Mouse (Mus musculus) inflammation-experienced regulatory T-cells, adult 6 months (primary cell): Measurements from ENCODE around the gene Mocs2. TPM values are rescaled to one million over a fixed set of nuclear protein-coding genes. Genes with fewer than 3 reads are reported as not detected.

Experiments used
- ATAC-seq: one replicate; pipeline ENCODE4 v1.8.0; 2017
- polyA plus RNA-seq, 3 experiments: library from polyadenylated mRNA; unstranded; fragments of 100-300 nt; shearing (Covaris generic); gene quantifications; one replicate each; pipeline ENCODE4 v1.2.1; 2017

The Mocs2 gene
- polyA plus RNA-seq: 10 to 100 TPM; 44.0 to 53.5 (median 46.1) TPM

- peak; percentile 97 for ATAC-seq
These were observed at the start of gene Mocs2 for GRCm38 (mm10) chr13:114817751-114818360. Gene Mocs2 (plus strand): TSS chr13:114818236.

- no peak for ATAC-seq
These were observed 26.5 kb upstream of the Mocs2 start for GRCm38 (mm10) chr13:114791511-114791910.

DNA sequence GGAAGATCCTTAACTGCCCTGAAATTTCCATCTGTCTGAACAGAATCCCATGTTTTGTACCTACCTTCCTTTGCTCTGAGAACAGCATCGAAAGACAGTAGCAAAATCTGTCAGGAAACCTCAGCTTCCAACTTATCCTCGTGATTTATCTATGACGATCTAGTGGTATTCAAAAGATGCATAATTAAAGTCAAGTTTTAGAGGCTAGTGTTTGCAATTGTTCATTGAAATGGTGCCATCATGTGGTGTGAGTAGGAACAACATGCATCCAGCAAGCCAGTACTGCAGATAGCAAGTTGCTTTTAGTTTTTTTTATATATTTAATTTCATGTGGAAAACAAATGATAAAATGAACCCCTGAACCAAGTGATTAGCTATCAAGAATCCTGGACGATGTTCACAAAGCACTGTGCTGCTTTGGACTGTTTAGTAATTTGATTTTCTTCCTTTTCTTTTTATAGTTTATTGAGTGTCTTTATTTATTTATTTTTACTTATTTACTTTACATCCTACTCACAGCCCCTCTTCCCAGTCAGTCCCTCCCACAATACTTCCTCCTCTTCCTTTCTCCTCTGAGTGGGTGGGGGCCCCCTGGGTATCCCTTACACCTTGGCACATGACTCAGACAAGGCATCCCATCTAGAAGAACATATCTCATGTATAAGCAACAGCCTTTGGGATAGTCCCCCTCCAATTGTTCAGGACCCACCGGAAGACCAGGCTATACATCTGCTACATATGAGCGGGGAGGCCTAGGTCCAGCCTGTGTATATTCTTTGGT is 24.6 kb upstream of the Mocs2 start:
- no peak for ATAC-seq

DNA sequence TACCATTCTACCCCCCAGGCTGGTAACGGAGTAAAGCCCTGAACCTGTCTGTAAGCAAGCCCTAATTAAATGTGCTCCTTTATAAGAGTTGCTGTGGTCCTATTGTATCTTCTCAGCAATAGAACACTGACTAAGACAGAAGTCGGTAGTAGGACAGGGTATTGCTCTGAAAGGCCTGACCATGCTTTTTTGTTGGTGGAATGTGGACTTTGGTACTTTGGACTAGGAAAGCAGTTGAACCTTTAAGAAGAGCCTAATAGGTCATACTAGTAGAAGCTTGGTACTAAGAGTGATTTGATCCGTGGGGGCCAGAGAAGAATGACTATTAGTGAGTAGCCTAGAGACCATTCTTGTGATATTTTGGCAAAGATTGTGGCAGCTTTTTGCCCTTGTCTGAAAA is 16.2 kb upstream of the Mocs2 start:
- ATAC-seq: no peak

GRCm38 (mm10) chr13:114802971-114803370 is 15.1 kb upstream of the Mocs2 start:
- ATAC-seq: no peak

DNA sequence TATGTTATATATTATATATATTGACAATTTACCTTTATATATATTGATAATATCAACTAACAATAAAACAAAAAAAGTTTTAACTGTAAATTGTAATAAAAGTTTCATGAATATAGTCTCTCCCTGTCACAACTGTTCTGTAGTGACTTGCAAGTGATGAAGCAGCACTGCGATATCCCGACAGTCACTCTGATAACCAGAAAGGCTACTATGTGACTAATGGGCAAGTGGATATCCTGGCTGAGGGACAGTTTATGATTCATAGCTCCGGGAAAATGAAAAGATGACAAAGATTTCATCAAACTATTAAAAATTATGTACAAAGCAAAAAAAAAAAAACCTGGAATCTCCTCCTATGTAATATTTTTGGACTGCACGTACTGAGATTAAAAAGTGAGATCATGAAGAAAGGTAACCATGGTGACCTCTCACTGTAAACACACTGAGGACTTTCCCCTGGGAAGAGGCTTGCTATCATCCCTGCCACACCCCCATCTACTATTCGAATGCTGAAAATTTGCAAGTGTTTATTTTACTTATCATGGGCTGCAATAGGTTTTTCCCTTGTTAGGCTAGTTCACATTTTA is 8.3 kb upstream of the Mocs2 start:
- no peak for ATAC-seq

GRCm38 (mm10) chr13:114818513-114818912 is 477 bp downstream of the Mocs2 start:
- ATAC-seq: peak; percentile 36

- ATAC-seq: no peak
These were observed 4.8 kb downstream of the Mocs2 start for GRCm38 (mm10) chr13:114822871-114823270.

DNA sequence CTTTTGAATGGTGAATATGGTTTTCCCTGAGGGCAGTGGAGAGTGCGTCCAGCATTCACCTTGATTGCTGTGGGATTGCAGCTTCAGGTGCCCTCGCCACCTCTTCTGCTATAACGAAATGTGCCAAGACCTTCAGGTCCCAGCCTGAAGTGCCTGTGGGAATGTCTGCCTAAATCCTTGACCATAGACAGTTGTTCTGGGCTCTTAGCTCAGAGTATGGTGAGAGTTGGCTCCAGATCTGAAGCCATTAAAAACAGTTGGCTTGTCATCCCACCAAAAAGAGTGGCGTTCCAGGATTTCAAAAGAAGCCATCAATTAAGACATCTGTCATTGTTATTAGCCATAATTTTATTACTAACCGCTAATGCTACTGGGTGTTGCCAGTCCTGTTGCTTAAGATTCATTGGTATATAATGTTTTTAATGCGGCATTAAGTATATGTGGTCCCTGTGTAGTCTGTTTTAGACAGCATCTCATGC is 7.4 kb downstream of the Mocs2 start:
- no peak for ATAC-seq

- ATAC-seq: peak; percentile 86
These were observed 13.4 kb downstream of the Mocs2 start for GRCm38 (mm10) chr13:114831367-114831833.

- peak; percentile 42 for ATAC-seq
These were observed 14.7 kb downstream of the Mocs2 start for GRCm38 (mm10) chr13:114832761-114833160.

GRCm38 (mm10) chr13:114833351-114833750 is 15.3 kb downstream of the Mocs2 start:
- ATAC-seq: no peak

GRCm38 (mm10) chr13:114834580-114834979 is 16.5 kb downstream of the Mocs2 start:
- ATAC-seq: no peak

DNA sequence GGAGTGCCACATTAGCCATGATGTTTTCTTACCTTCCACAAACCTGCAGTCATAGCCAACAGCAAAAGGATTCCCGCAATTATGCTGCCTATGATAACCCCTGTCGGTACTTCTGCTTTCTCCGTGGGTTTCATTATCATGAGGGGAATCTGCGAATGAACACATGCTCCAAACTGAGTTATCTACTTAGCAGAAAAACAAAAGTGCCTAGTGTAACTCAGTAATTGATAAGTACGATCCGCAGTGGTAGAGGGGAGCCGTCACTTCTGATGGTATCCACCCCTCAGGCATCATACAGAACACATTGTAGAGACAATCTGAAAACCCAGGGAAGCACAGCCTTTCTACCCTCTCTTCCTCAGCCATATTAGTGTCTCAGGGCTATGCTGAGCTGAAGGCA is 19.0 kb downstream of the Mocs2 start:
- ATAC-seq: no peak

- no peak for ATAC-seq
These were observed 20.5 kb downstream of the Mocs2 start for GRCm38 (mm10) chr13:114838535-114838990.

DNA sequence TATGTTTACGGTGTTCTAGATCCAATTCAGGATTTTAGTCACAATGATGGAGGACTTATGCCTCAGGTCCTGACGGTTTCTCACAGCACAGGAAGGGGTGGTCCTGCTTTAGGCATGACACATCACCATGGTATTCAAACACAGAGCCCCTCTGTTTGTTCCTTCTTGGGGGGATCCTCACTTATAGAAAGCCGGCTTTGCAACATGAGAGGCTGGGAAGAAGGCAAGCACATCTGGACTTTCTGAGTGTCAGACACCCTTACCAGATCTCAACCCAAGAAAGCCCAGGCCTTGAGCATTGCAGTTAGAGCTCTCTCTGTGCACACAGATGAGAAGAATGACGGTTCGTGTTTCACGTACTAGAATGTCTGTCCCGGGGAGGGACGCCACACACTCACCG is 21.1 kb downstream of the Mocs2 start:
- no peak for ATAC-seq

- no peak for ATAC-seq
These were observed 22.5 kb downstream of the Mocs2 start for GRCm38 (mm10) chr13:114840545-114840944.

- ATAC-seq: peak; percentile 46
These were observed 25.3 kb downstream of the Mocs2 start for GRCm38 (mm10) chr13:114843318-114843717.

DNA sequence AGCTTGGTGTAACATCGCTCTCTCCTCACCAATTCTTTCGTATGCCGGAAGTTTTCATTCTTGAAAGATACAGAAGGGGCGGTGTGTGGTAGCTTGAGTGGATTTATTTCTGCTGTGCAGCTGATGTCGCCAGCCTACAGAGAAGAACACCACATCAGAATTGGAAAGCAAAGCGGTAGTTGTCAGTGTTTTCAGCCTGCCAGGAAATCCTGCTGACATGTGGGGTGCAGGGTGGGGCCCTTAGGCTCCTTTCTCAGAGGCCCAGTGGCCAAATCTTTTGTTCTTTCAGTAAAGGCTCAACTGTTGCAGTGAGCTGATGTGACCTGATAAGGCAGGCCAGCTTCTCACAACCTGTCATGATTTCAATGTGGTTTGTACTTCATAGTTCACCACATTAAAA is 27.8 kb downstream of the Mocs2 start:
- ATAC-seq: peak; percentile 79

DNA sequence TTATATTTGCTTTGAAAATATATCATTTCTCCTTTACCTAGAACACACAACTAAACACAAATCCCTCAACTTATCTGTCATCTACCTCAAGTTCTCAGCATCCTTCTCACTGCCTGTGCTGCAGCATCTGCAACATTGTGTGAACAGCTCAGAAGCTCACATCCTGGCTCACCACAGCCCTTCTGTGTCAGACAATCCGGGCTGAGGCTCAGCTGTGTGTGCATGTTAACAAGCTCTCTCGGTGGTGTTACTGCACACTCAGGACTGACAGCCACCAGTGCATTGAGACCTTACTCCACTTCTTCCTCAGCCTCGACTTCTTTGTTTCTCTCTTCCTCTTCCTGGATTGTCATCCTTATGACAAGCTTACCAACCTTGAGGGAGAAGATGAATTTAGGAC is 30.9 kb downstream of the Mocs2 start:
- peak; percentile 29 for ATAC-seq

GRCm38 (mm10) chr13:114852264-114853111 is 34.5 kb downstream of the Mocs2 start:
- no peak for ATAC-seq

DNA sequence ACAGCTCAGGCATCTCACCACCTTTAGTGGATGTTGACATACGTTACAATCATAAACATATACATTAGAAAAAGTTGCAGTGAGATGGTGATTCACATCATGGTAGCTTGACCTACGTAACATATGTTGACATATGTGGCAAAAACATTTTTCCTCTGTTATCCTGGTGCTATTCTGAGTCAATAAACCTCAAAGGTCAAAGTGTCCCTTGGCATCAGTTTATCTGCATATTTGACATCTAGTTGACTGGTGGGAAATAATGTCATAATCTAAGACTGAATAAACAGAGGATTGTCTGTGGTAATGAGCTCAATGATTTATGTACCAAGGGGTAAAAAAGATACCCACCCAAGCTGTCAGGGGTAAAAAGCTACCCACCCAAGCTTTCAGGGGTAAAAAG is 35.1 kb downstream of the Mocs2 start:
- no peak for ATAC-seq

- ATAC-seq: no peak
These were observed 36.0 kb downstream of the Mocs2 start for GRCm38 (mm10) chr13:114854023-114854422.
